Mouse (Mus musculus) neural tube, embryonic 15.5 days (tissue): ENCODE data around the gene Hoxd10. TPM values are rescaled to one million over a fixed set of nuclear protein-coding genes. Genes with fewer than 3 reads are reported as not detected.

Experiments used
- ATAC-seq: fragments of 200-750 bp; cut with Nextera tagmentation; 2 replicates; pipeline ENCODE4 v1.8.0; 2017; ENCODE audit warnings: mild to moderate bottlenecking, moderate TSS enrichment, moderate library complexity; ENCODE audit not compliant: low FRiP score
- H3K27ac ChIP-seq: fragments of 300-500 bp; sonication (generic); replicated peaks from 2 replicates; pipeline ENCODE4 v1.5.1; 2015; ENCODE audit warnings: mild to moderate bottlenecking, inconsistent platforms
- H3K27me3 ChIP-seq: fragments of 300-500 bp; sonication (generic); replicated peaks from 2 replicates; pipeline ENCODE4 v1.6.1; 2015; ENCODE audit warnings: inconsistent platforms
- H3K36me3 ChIP-seq: fragments of 300-500 bp; sonication (generic); 2 replicates; pipeline ENCODE4 v1.6.1; 2015; ENCODE audit warnings: inconsistent platforms
- H3K4me1 ChIP-seq: fragments of 300-500 bp; sonication (generic); 2 replicates; pipeline ENCODE4 v1.6.1; 2015; ENCODE audit warnings: inconsistent platforms
- H3K4me2 ChIP-seq: fragments of 300-500 bp; sonication (generic); 2 replicates; pipeline ENCODE4 v1.6.1; 2015; ENCODE audit warnings: inconsistent platforms, mild to moderate bottlenecking, moderate library complexity
- H3K4me3 ChIP-seq: fragments of 300-500 bp; sonication (generic); replicated peaks from 2 replicates; pipeline ENCODE4 v1.5.1; 2015; ENCODE audit warnings: mild to moderate bottlenecking, inconsistent platforms
- H3K9ac ChIP-seq: fragments of 300-500 bp; sonication (generic); replicated peaks from 2 replicates; pipeline ENCODE4 v1.6.1; 2015; ENCODE audit warnings: mild to moderate bottlenecking, inconsistent platforms
- H3K9me3 ChIP-seq: fragments of 300-500 bp; sonication (generic); replicated peaks from 2 replicates; pipeline ENCODE4 v1.6.1; 2016; ENCODE audit warnings: inconsistent platforms
- WGBS: fragments of 180-500 bp; shearing (Covaris S2); methylation state at CpG from one replicate; pipeline ENCODE4 v1.1.7; 2015; ENCODE audit warnings: mixed read lengths; 5-methylcytosine and 5-hydroxymethylcytosine counted together
- polyA plus RNA-seq: library from polyadenylated mRNA; unstranded; fragments of >200 nt; fragmentation: Nextera tagmentation; extraction: Ambion mirVana; gene quantifications from 2 replicates; pipeline ENCODE4 v1.2.1, GENCODE M21; 2015

The Hoxd10 gene
- polyA plus RNA-seq, 1 experiment from 2014 or later, result 61.8 TPM

DNA sequence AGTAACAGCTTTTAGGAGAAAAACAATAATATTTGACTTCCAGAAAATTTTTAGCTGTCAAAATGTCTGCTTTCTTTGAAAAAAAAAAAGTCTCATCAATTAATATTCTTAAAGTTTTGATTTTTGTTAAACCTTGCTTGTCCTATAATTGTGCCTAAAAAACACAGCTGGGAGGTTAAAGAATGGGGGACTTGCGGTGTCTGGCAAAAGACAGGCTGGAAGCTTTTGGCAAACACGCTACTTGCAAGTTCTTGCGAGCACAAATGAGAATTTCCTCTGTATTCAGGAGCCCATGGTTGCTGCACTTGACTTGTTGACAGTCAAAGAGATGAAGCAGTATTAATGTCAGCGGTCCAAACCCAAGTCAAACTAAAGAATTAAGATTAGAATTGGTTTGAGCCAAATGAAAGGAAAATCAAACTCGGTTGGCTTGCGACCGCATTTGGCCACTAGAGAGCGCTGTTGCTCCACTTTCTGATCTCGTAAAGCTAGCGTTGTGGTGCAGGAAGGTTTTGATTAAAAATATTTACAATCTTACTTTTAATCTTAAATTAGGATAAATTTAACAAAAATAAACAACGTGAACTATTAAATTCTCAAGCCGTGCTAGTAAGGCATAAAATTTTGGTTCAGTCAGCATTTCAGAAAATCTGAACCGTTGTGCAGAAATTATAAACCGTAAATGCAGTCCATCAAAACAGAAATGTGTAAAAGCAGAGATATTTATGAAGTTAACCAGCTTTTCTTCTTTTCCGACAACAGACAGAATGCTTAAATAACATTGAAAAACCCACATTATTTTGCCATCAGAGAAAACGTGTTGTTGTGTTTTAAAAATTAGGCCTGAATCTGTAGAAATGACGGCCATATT, 10.5 kb downstream of the Hoxd10 start:
- H3K27ac ChIP-seq, result peak overlapping the region; percentile 43; the same call in 1 of the 2 replicates

DNA sequence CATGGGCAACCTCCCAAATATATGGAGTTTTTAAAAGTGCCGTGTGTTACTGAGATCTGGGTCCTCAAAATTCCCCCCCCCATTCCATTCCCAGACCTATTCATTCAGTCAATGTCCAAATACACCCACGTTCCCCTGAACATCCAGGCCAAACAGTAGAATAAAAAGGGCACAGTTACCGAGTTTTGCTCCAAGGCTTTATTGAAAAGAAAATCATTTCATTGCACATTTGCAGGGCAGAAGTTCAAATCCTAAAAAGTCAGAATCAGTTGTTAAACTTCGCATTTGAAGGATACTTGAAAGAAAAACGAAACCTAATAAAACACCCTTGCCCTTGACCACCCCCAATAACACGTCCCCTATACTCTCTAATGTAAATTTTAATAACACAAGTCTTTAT, 11.1 kb downstream of the Hoxd10 start:
- Histone ChIP-seq H3K4me1 (peaks cover 37% of the 10 kb centered on the region), H3K9me3 (no peaks in the 10 kb centered on the region), H3K4me2 (peak overlapping the region; percentile 60; the same call in 1 of the 2 replicates), H3K27ac (no peak overlapping the region), H3K9ac (no peak overlapping the region), H3K27me3 (0 out of 2 replicates have a peak, but pooled peaks cover 11% of the 10 kb centered on the region), H3K36me3 (no peaks in the 10 kb centered on the region), H3K4me3 (no peak overlapping the region)
- 36% methylated on average over 6 of the region's 6 CpGs for WGBS
- ATAC-seq, result no peak

More for the DNA sequence above, 10.5 kb downstream of the Hoxd10 start:
- 10% methylated on average over 17 of the region's 17 CpGs for WGBS
- Histone ChIP-seq H3K4me3 (no peak overlapping the region), H3K4me2 (peak overlapping the region; percentile 39), H3K36me3 (no peaks in the 10 kb centered on the region), H3K27me3 (0 out of 2 replicates have a peak, but pooled peaks cover 11% of the 10 kb centered on the region), H3K9me3 (no peaks in the 10 kb centered on the region), H3K9ac (no peak overlapping the region), H3K4me1 (peaks cover 36% of the 10 kb centered on the region)
- no peak for ATAC-seq

GRCm38 (mm10) chr2:74703317-74703716, 11.6 kb downstream of the Hoxd10 start:
- Histone ChIP-seq H3K27me3 (0 out of 2 replicates have a peak, but pooled peaks cover 11% of the 10 kb centered on the region), H3K9ac (peak overlapping the region; percentile 91), H3K9me3 (no peaks in the 10 kb centered on the region), H3K4me2 (peak overlapping the region; percentile 60), H3K4me3 (peak overlapping the region; percentile 70), H3K36me3 (no peaks in the 10 kb centered on the region), H3K27ac (peak overlapping the region; percentile 99), H3K4me1 (peaks cover 40% of the 10 kb centered on the region)
- no peak for ATAC-seq
- WGBS, result 19% methylated on average over 10 of the region's 10 CpGs

GRCm38 (mm10) chr2:74703720-74704392, 12.1 kb downstream of the Hoxd10 start:
- 5% methylated on average over 24 of the region's 26 CpGs for WGBS
- Histone ChIP-seq H3K9ac (peak overlapping the region; percentile 91), H3K4me3 (peak overlapping the region; percentile 70), H3K4me2 (peak overlapping the region; percentile 60), H3K36me3 (no peaks in the 10 kb centered on the region), H3K27ac (peak overlapping the region; percentile 99), H3K27me3 (0 out of 2 replicates have a peak, but pooled peaks cover 11% of the 10 kb centered on the region), H3K4me1 (peaks cover 46% of the 10 kb centered on the region), H3K9me3 (no peaks in the 10 kb centered on the region)
- no peak for ATAC-seq

DNA sequence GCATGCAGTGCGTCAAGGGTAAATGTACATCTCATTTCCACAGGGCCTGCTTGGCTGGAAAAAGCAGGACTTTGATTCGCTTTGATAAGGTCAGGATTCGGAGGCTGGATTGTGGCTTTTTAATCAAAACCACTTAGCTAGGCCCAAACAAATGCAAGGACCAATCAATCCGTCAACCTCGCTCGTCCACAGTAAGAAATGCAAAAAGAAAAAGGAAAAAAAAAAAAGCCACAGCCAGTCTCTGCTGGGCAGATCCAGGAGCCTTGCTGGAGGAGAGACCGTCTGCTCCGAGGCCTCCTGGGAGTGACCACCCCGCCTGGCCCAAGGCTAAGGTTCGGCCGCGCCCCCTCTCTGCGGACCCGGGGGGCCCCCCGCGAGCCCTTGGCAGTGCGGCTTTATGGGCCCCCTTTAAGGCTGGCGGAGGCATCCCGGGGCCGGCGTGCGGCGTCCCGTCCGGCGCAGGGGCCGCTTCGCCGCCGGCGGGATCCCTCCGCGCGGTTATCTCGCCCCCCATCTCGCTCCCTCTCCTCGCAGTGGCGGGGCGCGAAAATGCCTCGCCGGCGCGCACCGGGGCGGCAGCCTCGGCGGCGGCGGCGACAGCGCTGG, 12.8 kb downstream of the Hoxd10 start, which contains the start of gene Hoxd8:
Gene Hoxd8 (plus strand): TSS at position 223 of the 606 bp plus-strand sequence.
- ATAC-seq, result peak; percentile 58
- Histone ChIP-seq H3K4me1 (peaks cover 52% of the 10 kb centered on the region), H3K27me3 (0 out of 2 replicates have a peak, but pooled peaks cover 11% of the 10 kb centered on the region), H3K9ac (peak within 1 kb of the TSS; percentile 91), H3K9me3 (no peaks in the 10 kb centered on the region), H3K4me2 (peak within 1 kb of the TSS; percentile 60), H3K27ac (peak within 1 kb of the TSS; percentile 99), H3K36me3 (no peaks in the 10 kb centered on the region), H3K4me3 (peak within 1 kb of the TSS; percentile 70)
- 2% methylated on average over 47 of the region's 52 CpGs for WGBS

GRCm38 (mm10) chr2:74704999-74705466, 13.3 kb downstream of the Hoxd10 start:
- peak overlapping the region; percentile 70 for H3K4me3 ChIP-seq
- H3K27me3 ChIP-seq, result 0 out of 2 replicates have a peak, but pooled peaks cover 11% of the 10 kb centered on the region
- H3K9me3 ChIP-seq, result no peaks in the 10 kb centered on the region
- H3K27ac ChIP-seq, result peak overlapping the region; percentile 99
- WGBS, result 0% methylated on average over 39 of the region's 66 CpGs
- ATAC-seq, result peak; percentile 43
- H3K9ac ChIP-seq, result peak overlapping the region; percentile 91
- H3K4me2 ChIP-seq, result peak overlapping the region; percentile 60
- peaks cover 52% of the 10 kb centered on the region for H3K4me1 ChIP-seq
- H3K36me3 ChIP-seq, result no peaks in the 10 kb centered on the region

DNA sequence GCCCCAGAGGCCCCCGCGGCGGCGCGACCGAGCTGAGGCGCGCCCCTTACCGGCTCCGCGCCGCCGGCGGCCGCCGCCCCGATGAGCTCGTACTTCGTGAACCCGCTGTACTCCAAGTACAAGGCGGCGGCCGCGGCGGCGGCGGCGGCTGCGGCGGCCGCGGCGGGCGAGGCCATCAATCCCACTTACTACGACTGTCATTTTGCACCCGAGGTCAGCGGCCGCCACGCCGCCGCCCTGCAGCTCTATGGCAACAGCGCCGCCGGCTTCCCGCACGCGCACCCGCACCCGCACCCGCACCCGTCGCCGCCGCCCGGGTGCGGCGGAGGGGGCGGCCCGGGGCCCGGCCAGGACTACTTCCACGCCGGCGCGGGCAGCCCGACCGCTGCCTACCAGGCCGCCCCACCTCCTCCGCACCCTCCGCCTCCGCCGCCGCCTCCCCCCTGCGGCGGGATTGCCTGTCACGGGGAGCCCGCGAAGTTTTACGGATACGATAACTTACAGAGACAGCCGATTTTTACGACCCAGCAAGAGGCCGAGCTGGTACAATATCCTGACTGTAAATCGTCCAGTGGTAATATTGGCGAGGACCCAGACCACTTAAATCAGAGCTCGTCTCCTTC, 13.9 kb downstream of the Hoxd10 start:
- peaks cover 52% of the 10 kb centered on the region for H3K4me1 ChIP-seq
- H3K4me2 ChIP-seq, result peak overlapping the region; percentile 60
- ATAC-seq, result peak; percentile 65
- H3K27ac ChIP-seq, result peak overlapping the region; percentile 99
- H3K27me3 ChIP-seq, result 0 out of 2 replicates have a peak, but pooled peaks cover 7% of the 10 kb centered on the region
- peak overlapping the region; percentile 91 for H3K9ac ChIP-seq
- no peaks in the 10 kb centered on the region for H3K36me3 ChIP-seq
- peak overlapping the region; percentile 70 for H3K4me3 ChIP-seq
- H3K9me3 ChIP-seq, result no peaks in the 10 kb centered on the region
- WGBS, result 1% methylated on average over 62 of the region's 85 CpGs

DNA sequence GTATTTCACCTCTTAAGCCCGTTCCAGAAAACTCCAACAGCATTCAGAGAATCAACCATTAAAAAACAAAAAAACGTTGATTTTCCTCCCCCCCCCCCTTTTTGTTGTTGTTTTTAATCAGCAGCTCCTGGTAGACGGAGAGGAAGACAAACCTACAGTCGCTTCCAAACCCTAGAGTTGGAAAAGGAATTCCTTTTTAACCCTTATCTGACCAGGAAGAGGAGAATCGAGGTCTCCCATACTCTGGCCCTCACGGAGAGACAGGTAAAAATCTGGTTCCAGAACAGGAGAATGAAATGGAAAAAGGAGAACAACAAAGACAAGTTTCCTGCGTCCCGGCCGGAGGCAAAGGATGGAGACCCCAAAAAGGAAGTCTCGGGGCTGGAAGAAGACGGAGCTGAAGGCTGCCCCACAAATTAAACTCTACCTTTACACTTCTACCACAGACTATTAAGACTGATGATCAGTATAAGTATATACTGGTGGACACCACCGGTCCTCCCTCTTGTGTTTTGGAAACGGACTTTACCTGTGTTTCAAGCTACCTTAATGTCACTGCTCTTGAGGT, 14.8 kb downstream of the Hoxd10 start:
- no peaks in the 10 kb centered on the region for H3K9me3 ChIP-seq
- peak overlapping the region; percentile 60 for H3K4me2 ChIP-seq
- no peaks in the 10 kb centered on the region for H3K36me3 ChIP-seq
- peak overlapping the region; percentile 70 for H3K4me3 ChIP-seq
- H3K4me1 ChIP-seq, result peaks cover 52% of the 10 kb centered on the region
- WGBS, result 2% methylated on average over 13 of the region's 13 CpGs
- peak overlapping the region; percentile 99 for H3K27ac ChIP-seq
- peak overlapping the region; percentile 91 for H3K9ac ChIP-seq
- H3K27me3 ChIP-seq, result no peaks in the 10 kb centered on the region
- ATAC-seq, result no peak

DNA sequence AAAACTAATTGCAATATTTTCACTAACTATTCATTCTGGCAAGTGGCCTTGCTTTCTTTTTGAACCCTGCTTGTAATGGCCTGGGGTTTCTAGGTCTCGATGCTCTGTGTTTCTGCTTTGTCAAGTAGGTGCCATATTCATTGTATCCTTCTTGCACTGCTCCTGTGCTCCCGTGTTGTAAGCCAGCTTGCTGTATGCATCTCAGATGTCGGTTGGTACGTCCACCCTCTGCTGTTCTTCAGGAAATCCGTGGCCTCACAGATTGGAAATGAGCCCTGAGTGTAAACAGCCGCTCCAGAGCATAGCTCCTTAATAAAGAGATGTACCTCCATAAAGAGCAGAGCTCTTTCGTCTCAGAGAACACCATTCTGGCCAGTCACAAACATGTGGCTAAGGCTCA, 15.9 kb downstream of the Hoxd10 start:
- Histone ChIP-seq H3K36me3 (no peaks in the 10 kb centered on the region), H3K9ac (peak overlapping the region; percentile 44), H3K27me3 (no peaks in the 10 kb centered on the region), H3K4me2 (peak overlapping the region; percentile 60), H3K27ac (peak overlapping the region; percentile 73), H3K4me1 (peaks cover 52% of the 10 kb centered on the region), H3K4me3 (peak overlapping the region; percentile 34), H3K9me3 (no peaks in the 10 kb centered on the region)
- no peak for ATAC-seq
- 10% methylated on average over 7 of the region's 7 CpGs for WGBS

GRCm38 (mm10) chr2:74708676-74709075, 17.0 kb downstream of the Hoxd10 start:
- peak overlapping the region; percentile 21 for H3K4me3 ChIP-seq
- peaks cover 47% of the 10 kb centered on the region for H3K4me1 ChIP-seq
- WGBS, result 18% methylated on average over 4 of the region's 4 CpGs
- no peak for ATAC-seq
- peak overlapping the region; percentile 99 for H3K27ac ChIP-seq
- H3K9me3 ChIP-seq, result no peaks in the 10 kb centered on the region
- peak overlapping the region; percentile 26; the same call in 1 of the 2 replicates for H3K9ac ChIP-seq
- no peaks in the 10 kb centered on the region for H3K36me3 ChIP-seq
- H3K27me3 ChIP-seq, result no peaks in the 10 kb centered on the region
- H3K4me2 ChIP-seq, result peak overlapping the region; percentile 60
